Mouse (Mus musculus) kidney, adult 2 months (tissue): Measurements from ENCODE around the gene Tmeff2.

Experiments
- CTCF ChIP-seq: fragments of 200-500 bp; conservative IDR thresholded peaks from 2 replicates; pipeline ENCODE4 v1.5.1; 2011; ENCODE audit warnings: low read depth, mild to moderate bottlenecking, control low read depth, low read length, moderate library complexity, mixed read lengths; ENCODE audit not compliant: insufficient read depth, insufficient read length
- POLR2A ChIP-seq: fragments of 200-500 bp; IDR thresholded peaks from one replicate; pipeline ENCODE4 v1.6.1; 2011; ENCODE audit warnings: low read depth, low read length, control low read depth

- TF ChIP-seq CTCF (no peak), POLR2A (no peak)
These were observed 239.2 kb downstream of the Tmeff2 start for GRCm38 (mm10) chr1:51139605-51140004.
